Mouse (Mus musculus) right cerebral cortex, postnatal 4 days (tissue): Measurements from ENCODE around the gene Ubxn6.
"Not testable (repeated sequence)": the region's sequence is repeated elsewhere in the genome, so short reads cannot be mapped to it uniquely, and the experiment has no call there.

Experiments
- DNase-seq: peaks from one replicate; pipeline ENCODE4 v3.0.0-alpha.2; 2022

Ubxn6 gene

GRCm38 (mm10) chr17:56100811-56101210, 26.0 kb upstream of the Ubxn6 start:
- DNase-seq = no peak

- DNase-seq = no peak
Observed at GRCm38 (mm10) chr17:56098711-56099572, 24.1 kb upstream of the Ubxn6 start.

- DNase-seq = no peak
Observed at GRCm38 (mm10) chr17:56098180-56098579, 23.4 kb upstream of the Ubxn6 start.

DNA sequence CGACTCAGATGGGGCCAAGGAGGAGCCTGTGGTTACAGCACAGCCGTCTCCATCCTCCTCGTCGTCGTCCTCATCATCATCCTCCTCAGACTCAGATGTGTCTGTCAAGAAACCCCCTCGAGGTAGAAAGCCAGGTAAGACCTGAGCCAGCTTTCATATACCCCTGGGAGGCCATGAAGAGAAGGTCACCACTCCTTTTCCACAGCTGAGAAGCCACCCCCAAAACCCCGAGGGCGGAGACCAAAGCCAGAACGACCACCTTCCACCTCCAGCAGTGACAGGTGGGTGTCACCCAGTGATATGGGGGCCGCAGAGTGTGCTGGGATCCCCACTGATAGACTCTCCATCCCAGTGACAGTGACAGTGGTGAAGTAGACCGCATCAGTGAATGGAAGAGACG, 22.1 kb upstream of the Ubxn6 start:
- DNase-seq = no peak

GRCm38 (mm10) chr17:56092794-56093193, 18.0 kb upstream of the Ubxn6 start:
- no peak for DNase-seq

- DNase-seq = no peak
Observed at GRCm38 (mm10) chr17:56092312-56092711, 17.5 kb upstream of the Ubxn6 start.

- peak; percentile 55 for DNase-seq
Observed at GRCm38 (mm10) chr17:56080781-56081585, 6.2 kb upstream of the Ubxn6 start.

DNA sequence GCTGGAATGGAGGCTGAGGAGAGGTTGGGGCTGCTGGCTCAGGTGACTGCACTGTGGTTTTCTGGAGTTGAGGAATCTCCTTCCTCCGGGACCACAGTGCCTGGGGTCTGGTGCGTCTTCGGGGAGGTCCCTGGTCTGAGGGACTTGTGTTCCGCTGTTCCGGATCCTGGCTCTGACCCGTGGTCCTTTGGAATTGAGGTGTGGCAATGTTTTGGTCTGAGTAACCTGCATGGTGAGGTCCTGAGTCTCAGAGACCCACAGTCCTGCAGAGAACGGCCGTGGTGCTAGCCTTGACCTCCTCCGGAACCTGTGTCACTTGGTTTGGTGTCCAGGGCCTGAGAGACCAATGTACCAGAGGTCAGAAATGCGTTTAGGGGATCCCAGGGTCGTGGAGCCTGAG, 5.1 kb upstream of the Ubxn6 start:
- DNase-seq = no peak

DNA sequence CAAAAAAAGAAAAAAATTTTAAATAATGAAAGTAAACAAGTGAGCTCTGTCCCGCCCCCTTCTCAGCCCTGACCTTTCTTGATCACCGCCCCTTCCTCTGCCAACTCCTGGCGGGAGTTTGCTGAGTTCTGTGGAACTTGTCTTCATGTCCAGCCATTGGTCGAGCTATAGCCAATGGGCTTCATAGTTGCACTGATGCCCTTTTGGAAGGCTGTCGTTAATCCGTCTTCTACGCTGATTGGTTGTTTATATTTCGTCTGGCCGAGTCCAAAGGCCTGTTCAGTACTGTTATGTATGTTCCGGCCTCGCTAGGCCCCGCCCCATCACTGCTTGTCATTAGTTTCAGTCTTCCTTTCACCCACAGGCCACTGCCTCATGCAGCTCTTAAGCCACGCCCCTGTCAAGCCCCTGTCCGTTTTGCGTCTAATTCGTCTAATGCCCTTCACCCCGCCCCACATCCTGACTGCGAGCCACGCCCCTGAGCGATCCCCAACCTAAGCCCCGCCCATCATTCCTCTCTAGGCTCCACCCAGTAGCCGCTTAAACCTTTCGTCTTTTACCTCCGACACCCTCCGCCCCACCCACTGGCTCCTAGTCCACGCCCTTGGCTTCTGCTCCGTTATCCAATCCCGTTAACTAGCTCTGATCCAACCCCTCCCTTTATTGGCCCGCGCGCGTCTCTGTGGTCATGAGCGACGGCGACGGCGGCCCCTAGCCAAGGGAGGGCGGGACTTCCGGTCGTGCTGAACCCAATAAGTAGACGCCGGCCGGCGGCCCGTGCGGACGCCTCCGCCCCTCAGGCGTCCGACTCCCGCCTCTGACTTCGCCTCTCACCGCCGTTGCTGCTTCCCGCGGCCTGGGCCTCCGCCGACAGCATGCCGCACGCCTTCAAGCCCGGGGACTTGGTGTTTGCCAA, 4.3 kb upstream of the Ubxn6 start, which contains the start of gene Hdgfl2:
Gene Hdgfl2, plus strand, starts transcription at position 755 of the 916 bp plus-strand sequence.
- DNase-seq = peak; percentile 99

- not testable (repeated sequence) for DNase-seq
Observed at GRCm38 (mm10) chr17:56078361-56078760, 3.5 kb upstream of the Ubxn6 start.

DNA sequence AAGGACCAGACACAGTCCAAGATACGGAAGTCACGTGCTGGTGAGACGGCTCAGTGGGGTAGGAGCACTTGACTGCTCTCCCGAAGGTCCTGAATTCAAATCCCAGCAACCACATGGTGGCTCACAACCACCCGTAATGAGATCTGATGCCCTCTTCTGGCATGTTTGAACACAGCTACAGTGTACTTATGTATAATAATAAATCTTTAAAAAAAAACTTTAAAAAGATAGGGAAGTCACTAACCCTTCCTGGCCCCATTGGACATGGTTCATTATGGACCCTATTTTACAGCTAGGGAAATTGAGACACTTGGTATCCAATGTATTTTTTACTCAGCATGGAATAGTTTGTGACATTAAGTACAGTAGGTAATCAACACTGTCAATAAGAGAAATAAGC, 2.7 kb upstream of the Ubxn6 start:
- DNase-seq = no peak

GRCm38 (mm10) chr17:56074097-56074826, 566 bp downstream of the Ubxn6 start:
- DNase-seq = peak; percentile 66

- no peak for DNase-seq
Observed at GRCm38 (mm10) chr17:56072243-56072642, 2.6 kb downstream of the Ubxn6 start.

GRCm38 (mm10) chr17:56071126-56071525, 3.7 kb downstream of the Ubxn6 start:
- DNase-seq = no peak

GRCm38 (mm10) chr17:56069066-56069465, 5.8 kb downstream of the Ubxn6 start:
- no peak for DNase-seq

- DNase-seq = no peak
Observed at GRCm38 (mm10) chr17:56066451-56066850, 8.4 kb downstream of the Ubxn6 start.

DNA sequence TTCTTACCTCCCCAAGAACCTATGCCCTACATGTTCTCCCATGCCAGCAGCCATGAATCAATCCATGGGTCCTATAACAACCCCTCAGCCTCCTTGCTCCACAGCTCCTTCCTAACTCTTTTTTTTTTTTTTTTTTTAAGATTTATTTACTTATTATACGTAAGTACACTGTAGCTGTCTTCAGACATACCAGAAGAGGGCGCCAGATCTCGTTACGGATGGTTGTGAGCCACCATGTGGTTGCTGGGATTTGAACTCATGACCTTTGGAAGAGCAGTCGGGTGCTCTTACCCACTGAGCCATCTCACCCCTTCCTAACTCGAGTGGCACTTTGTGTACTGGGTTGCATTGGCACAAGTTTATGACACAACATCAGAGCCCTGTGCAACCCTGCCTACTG, 9.1 kb downstream of the Ubxn6 start:
- DNase-seq = not testable (repeated sequence)

DNA sequence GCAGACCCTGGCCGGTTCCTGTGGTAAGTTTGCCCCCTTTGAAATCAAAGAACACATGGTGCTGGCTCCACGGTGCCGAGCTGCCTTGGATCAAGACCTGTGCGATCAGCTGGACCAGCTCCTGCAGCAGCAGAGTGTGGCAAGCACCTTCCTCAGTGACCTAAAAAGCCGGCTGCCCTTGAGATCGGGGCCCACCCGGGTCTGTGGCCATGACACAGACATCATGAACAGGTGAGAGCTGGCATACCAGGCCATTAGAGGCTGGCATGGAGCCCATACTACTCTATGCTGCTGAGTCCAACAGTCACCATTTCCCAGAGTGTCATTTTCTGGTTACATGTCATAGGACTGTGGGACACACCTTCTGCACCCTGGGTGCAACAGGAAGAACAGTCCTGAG, 12.7 kb downstream of the Ubxn6 start:
- no peak for DNase-seq

GRCm38 (mm10) chr17:56057381-56058120, 17.3 kb downstream of the Ubxn6 start:
- no peak for DNase-seq

DNA sequence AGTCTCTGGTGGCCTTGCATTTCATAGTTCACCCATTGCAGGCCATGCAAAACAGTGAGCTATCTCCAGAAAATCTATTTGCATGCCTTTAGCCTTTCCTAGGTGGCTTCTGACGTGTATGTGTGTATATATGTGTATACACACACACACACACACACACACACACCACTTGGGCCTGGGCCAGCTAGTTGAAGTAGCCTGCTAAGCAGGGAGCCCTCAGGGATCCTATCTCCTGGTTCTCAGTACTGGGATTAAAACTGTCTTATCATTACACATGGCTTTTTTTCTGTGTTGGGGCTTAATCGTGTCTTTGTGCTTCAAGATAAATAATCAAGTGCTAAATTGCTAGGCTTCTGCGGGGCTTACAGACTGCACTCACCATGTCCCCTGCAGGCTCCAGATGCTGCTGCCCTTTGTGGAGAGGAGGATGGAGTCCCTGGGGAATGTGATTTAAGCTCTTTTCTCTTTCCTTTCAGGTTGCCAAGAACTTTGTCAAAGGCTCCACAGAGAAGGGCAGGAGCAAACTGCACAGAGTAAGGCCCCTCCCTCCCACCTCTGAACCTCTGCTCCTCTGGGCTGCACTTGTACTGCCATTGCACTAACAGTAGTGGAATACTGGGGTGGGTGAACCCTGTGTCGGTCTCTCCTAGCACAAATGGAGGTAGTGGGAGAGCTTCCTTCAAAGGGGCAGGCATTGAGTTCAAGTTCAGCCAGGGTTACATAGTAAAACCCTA, 18.7 kb downstream of the Ubxn6 start:
- DNase-seq = no peak

DNA sequence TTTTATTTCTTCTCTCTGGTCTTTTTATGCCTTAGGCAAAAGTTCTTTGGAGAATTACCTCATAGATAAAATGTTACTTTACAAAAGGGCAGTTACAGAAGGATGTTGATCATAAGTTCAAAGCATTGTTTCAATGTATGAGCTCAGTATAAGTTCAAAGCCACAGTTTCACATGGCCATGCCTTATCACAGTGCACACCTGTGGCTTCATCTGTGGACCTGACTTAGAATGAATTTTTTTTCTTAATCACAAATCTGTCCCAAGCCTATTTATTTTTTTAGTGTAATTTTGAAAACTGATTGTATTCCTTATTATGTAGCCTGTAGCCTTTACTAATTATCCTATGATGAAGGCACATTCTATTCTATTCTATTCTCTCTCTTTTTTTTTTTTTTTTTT, 19.9 kb downstream of the Ubxn6 start:
- no peak for DNase-seq
